Mouse (Mus musculus) brain, embryonic 14.5 days (tissue): ENCODE results near the gene Bbs9.

Source experiments
- CTCF ChIP-seq: fragments of 200-500 bp; IDR thresholded peaks from 2 replicates; pipeline ENCODE4 v1.5.1; 2012; ENCODE audit warnings: inconsistent platforms, mild to moderate bottlenecking, moderate library complexity, borderline replicate concordance; ENCODE audit not compliant: insufficient read depth, insufficient read length; ENCODE audit errors: extremely low read depth
- POLR2A ChIP-seq: fragments of 200-500 bp; IDR thresholded peaks from 2 replicates; pipeline ENCODE4 v1.6.1; 2012; ENCODE audit warnings: mild to moderate bottlenecking, inconsistent platforms, borderline replicate concordance; ENCODE audit not compliant: poor library complexity, insufficient read depth, insufficient read length, severe bottlenecking; ENCODE audit errors: extremely low read depth

GRCm38 (mm10) chr9:22846783-22847182 lies 371.3 kb downstream of the Bbs9 start:
- TF ChIP-seq CTCF: no peak; the same call in 1 of the 2 replicates
- no peak for TF ChIP-seq POLR2A
